Comparison of ENCODE assay signal across 13 mouse cellular contexts in the genomic region with DNA sequence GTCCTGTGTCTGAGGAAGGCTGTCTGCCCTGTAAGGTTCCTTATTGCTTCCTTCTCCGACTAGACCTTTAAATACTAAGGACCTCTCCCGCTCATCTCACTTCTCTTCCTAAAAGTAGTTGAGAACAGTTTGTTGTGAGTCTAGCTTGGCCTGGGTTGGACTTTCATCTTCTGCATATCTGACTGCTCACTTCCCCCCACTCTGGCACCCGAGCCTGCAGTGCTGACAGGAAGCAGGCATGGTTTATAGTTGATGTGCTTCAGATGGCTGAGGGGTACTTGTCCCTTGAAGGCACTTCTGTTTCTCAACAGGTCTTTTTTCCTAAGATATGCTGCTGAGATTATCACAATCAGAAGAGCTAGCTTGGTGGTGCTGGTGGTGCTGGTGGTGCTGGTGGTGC. TPM values are rescaled to one million over a fixed set of nuclear protein-coding genes. Genes with fewer than 3 reads are reported as not detected.
A peak's percentile ranks its signal among the peaks of the same experiment; 100 is the strongest.
DNase-seq lines count a peak whose midpoint lies in the region; ATAC-seq and TF ChIP-seq lines count a peak whose summit lies in the region.
"Had no signal": no experiment of that assay in that cellular context is flagged by ENCODE, and none has a peak within 500 bp of the region (broad histone marks: within the 10 kb centered on the region; RNA-seq: fewer than 3 reads in every experiment).

No protein-coding gene starts in this region.

- WGBS in kidney, adult 2 months: 40% methylated on average over 3 of the region's 3 CpGs

- TF ChIP-seq POLR2A in kidney, adult 2 months (IDR thresholded peaks at IDR 0.05; ENCODE audit: low read depth, low read length): no peak

- no peaks in the 10 kb centered on the region for H3K27me3 ChIP-seq in kidney, adult 2 months (replicated peaks; ENCODE audit: control insufficient read depth, insufficient read depth, low read length)
- H3K27me3 ChIP-seq: midbrain, embryonic 15.5 days; stomach, embryonic 15.5 days had no signal

- intact Hi-C loops in left cerebral cortex, postnatal 14 days (cut with DNase I): no loop called here

- H3K4me3 ChIP-seq in kidney, adult 2 months (ENCODE audit: insufficient read depth, low read depth, low read length): no peak overlapping the region
- H3K4me3 ChIP-seq: midbrain, embryonic 15.5 days; stomach, embryonic 15.5 days had no signal

- no peak overlapping the region for H3K27ac ChIP-seq in kidney, adult 2 months (ENCODE audit: insufficient read depth, low read depth, low read length)
- H3K27ac ChIP-seq: hindbrain, postnatal 0 days; midbrain, embryonic 15.5 days; stomach, embryonic 15.5 days had no signal

- H3K36me3 ChIP-seq in kidney, adult 2 months (ENCODE audit: control insufficient read depth, insufficient read depth, low read length): no peaks in the 10 kb centered on the region
- H3K36me3 ChIP-seq: midbrain, embryonic 15.5 days; stomach, embryonic 15.5 days had no signal

- DNase-seq in kidney, adult 2 months: peak; percentile 61
- DNase-seq in kidney, postnatal 4 days: no peak
- peak; percentile 48 for DNase-seq in CD4-positive, CD25-positive, alpha-beta regulatory T cell, adult 2 months (ENCODE audit: low read depth, low spot score)
- DNase-seq in spleen, postnatal 36 days (ENCODE audit: low spot score in 2 of 2): peak; percentile 80 to 81
- no peak for DNase-seq in adrenal gland, postnatal 36 days
- no peak for DNase-seq in left cerebral cortex, postnatal 14 days (ENCODE audit: low spot score in 2 of 2)
- DNase-seq in testis, postnatal 14 days (ENCODE audit: low spot score): no peak
- DNase-seq: adrenal gland, postnatal 10 days; cerebellum, postnatal 25 days had no signal

- peaks cover 28% of the 10 kb centered on the region for H3K4me1 ChIP-seq in kidney, adult 2 months (ENCODE audit: control insufficient read depth, insufficient read depth, low read length)

- TF ChIP-seq CTCF in kidney, adult 2 months (conservative IDR thresholded peaks at IDR 0.05; ENCODE audit: insufficient read depth, insufficient read length, low read depth, low read length): no peak

- peak; percentile 32 for ATAC-seq in inflammation-experienced regulatory T-cells, adult 6 months
- ATAC-seq: hindbrain, postnatal 0 days; midbrain, embryonic 15.5 days had no signal

RNA-seq across cellular contexts. Expression of a gene that starts 2.6 kb away (rescaled TPM):
- 110 and 123 TPM in 2 replicates for polyA plus RNA-seq in kidney, adult 2 months (2012; rRNA removed)
- 10 to 100 TPM; 48.9 to 55.5 (median 50.0) TPM for polyA plus RNA-seq in inflammation-experienced regulatory T-cells, adult 6 months (2017; shearing (Covaris generic))
- 10 to 100 TPM; 59.6 to 59.7 TPM for total RNA-seq in adrenal gland, postnatal 36 days (2021)
- total RNA-seq in left cerebral cortex, postnatal 14 days (2021): 100 to 1,000 TPM; 138 to 142 TPM

RNA-seq across cellular contexts. Expression of a gene that starts 41.3 kb away (rescaled TPM):
- polyA plus RNA-seq in kidney, adult 2 months (2012; rRNA removed): 0.05 and 0.30 TPM in 2 replicates
- 1 to 10 TPM; 6.4 to 7.0 (median 6.4) TPM for polyA plus RNA-seq in inflammation-experienced regulatory T-cells, adult 6 months (2017; shearing (Covaris generic))
- 1 to 10 TPM; 1.4 TPM for total RNA-seq in adrenal gland, postnatal 36 days (2021)
- 10 to 100 TPM; 35.5 to 38.2 TPM for total RNA-seq in left cerebral cortex, postnatal 14 days (2021)

Comparison
In these comparisons a context has a peak if more than half of its experiments do, and no peak if none do; other contexts are left out.
1. DNase-seq: peak in kidney, adult 2 months (single experiment), CD4-positive, CD25-positive, alpha-beta regulatory T cell, adult 2 months (single experiment) and spleen, postnatal 36 days (2 of 2); none in kidney, postnatal 4 days (0 of 2), adrenal gland, postnatal 36 days (0 of 2), left cerebral cortex, postnatal 14 days (0 of 2) and testis, postnatal 14 days (single experiment).
2. RNA of a gene that starts 41.3 kb away (total RNA-seq): 35.5 to 38.2 TPM in left cerebral cortex, postnatal 14 days; 1.4 TPM in adrenal gland, postnatal 36 days; every median in the first group is over 10 times any median in the second.